Mouse (Mus musculus): ENCODE measurements around the gene Fcrl1. TPM values are rescaled to one million over a fixed set of nuclear protein-coding genes. Genes with fewer than 3 reads are reported as not detected.

Fcrl1 gene
- total RNA-seq, 2 experiments from 2014 or later: 0.32 TPM; not detected in 1

GRCm38 (mm10) chr3:87409196-87409935 lies 33.2 kb downstream of the Fcrl1 start:
- intact Hi-C loops (cut with DNase I): loop anchor here (1.0 to 5.0 kb wide), 2 partner anchors 153 to 167 kb away; no protein-coding TSS in a partner anchor
- DNase-seq: peak in 1 of 2 experiments; percentile 9

DNA sequence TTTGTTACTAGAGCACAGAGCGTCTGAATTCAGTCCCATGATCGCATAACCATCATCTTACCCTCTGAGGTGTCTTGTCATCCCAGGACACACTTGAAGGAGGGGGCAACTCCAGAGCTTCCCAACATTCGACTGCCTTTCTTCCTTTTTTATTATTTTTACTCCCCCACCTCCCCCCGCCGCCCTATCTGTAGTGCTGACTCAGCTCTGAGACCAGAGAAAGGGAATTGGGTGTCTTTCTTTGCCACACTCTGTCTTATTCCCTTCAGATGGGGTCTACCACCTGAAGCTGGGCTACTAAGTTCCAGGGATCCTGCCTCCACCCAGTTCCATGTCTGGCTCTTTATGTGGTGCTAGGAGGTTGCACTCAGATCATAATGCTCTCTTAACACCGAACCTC lies 34.4 kb downstream of the Fcrl1 start:
- no peak for DNase-seq
- intact Hi-C loops (cut with DNase I): loop anchor here (1.0 kb wide), 1 partner anchor 89 kb away; no protein-coding TSS in a partner anchor

- intact Hi-C loops (cut with DNase I): loop anchor here (1.0 kb wide), 1 partner anchor 88 kb away; no protein-coding TSS in a partner anchor
- DNase-seq: peak; percentile 29 to 49
Measured at GRCm38 (mm10) chr3:87411150-87411549, 35.0 kb downstream of the Fcrl1 start.

DNA sequence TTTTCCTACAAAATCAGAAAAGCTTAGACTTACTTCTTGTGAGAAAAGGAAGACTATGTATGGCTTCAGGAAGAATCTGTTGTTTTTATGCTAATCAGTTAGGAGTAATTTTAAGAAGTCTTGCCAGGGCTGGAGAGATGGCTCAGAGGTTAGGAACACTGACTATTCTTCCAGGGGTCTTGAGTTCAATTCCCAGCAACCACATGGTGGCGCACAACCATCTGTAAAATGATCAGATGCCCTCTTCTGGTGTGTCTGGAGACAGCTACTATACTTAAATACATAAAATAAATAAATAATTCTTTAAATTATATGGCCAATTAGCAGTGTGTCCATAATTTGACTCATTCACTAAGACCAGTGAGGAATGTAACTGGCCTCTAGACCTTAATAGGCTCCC lies 44.5 kb downstream of the Fcrl1 start:
- no peak for DNase-seq
- intact Hi-C loops (cut with DNase I): no loop called here

- intact Hi-C loops (cut with DNase I): no loop called here
- DNase-seq: no peak
Measured at GRCm38 (mm10) chr3:87422386-87422910, 46.3 kb downstream of the Fcrl1 start.

DNA sequence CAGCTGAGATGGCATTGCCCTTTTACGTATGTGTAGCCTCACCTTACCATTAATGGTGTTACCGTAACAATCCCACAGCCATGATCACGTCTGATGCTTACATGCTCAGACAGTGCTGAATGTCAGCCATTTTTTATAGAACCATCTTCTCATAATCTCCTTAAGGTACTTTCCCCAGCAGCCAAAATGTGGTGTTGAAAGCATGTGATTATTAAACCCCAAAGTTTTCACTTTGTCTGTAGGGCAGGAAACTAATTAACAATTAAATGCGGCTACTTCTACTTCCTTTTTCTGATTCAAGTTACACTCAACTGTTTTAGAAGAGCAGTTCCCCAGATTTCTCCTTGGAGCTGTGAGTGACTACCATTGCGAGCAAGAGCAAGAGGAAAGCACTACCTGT lies 59.3 kb downstream of the Fcrl1 start, which contains the start of gene Fcrl5:
Gene Fcrl5, plus strand, starts transcription at position 295 of the 400 bp plus-strand sequence.
- DNase-seq: no peak
- intact Hi-C loops (cut with DNase I): no loop called here

DNA sequence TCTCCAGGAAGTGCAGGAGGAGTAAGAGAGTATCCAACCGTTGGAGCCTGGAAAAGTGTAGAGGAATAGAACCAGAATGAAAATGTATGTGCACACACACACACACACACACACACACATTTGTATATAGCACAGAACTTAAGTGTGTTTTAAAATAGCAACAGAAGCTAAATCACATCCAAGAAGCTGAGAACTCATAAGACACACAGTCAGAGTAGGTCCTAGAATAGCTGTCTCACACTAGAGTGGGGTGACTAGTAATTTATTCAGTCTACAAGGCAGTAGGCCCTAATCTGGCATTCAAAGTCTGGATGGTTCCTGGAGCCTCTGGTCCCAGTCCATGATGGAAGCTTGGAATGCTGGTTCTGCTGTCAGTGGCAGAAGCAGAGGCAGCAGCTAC lies 64.4 kb downstream of the Fcrl1 start:
- intact Hi-C loops (cut with DNase I): no loop called here
- DNase-seq: no peak

GRCm38 (mm10) chr3:87443968-87444367 lies 67.8 kb downstream of the Fcrl1 start:
- intact Hi-C loops (cut with DNase I): no loop called here
- DNase-seq: no peak

Other genes with a start within 250 kb of the Fcrl1 start
- 10 to 100 TPM; 12.8 to 14.8 TPM for gene Kirrel, start 201.6 kb upstream of the Fcrl1 start, total RNA-seq (2021)
- 10 to 100 TPM in 1 of 2 experiments, 1 to 10 TPM in 1; 9.7 to 10.2 TPM for gene Fcrls, start 112.6 kb upstream of the Fcrl1 start, total RNA-seq (2021)
- gene Cd5l, start 18.5 kb upstream of the Fcrl1 start, total RNA-seq (2021): under 1 TPM in 1 of 2 experiments, not detected in 1; 0.30 TPM
- gene Fcrl5, start 59.4 kb downstream of the Fcrl1 start, total RNA-seq (2021): not detected
- gene Etv3, start 149.0 kb downstream of the Fcrl1 start, total RNA-seq (2021): 10 to 100 TPM; 17.1 to 18.3 TPM
- 10 to 100 TPM; 23.0 to 23.1 TPM for gene Arhgef11, start 241.2 kb downstream of the Fcrl1 start, total RNA-seq (2021)